Mouse (Mus musculus): ENCODE results near the gene Ak1. TPM values are rescaled to one million over a fixed set of nuclear protein-coding genes. Genes with fewer than 3 reads are reported as not detected.

Ak1 gene
- 0.54 and 1.3 TPM in 2 replicates for polyA plus RNA-seq (2012; rRNA removed)

GRCm38 (mm10) chr2:32621517-32621859, at the start of gene Ak1:
TSS of gene Ak1 (plus strand) at chr2:32621758.

GRCm38 (mm10) chr2:32574497-32574896, 47.1 kb upstream of the Ak1 start, which contains the start of gene Pip5kl1:
TSS of gene Pip5kl1 (plus strand) at chr2:32574797.

GRCm38 (mm10) chr2:32575586-32576160, 45.9 kb upstream of the Ak1 start, which contains the start of gene 9430097D07Rik:
TSS of gene 9430097D07Rik (minus strand) at chr2:32575684.

GRCm38 (mm10) chr2:32586871-32587351, 34.6 kb upstream of the Ak1 start, which contains the start of gene St6galnac4:
TSS of gene St6galnac4 (plus strand) at chr2:32587095.

GRCm38 (mm10) chr2:32599409-32599808, 22.1 kb upstream of the Ak1 start, which contains the start of gene St6galnac6:
TSS of gene St6galnac6 (plus strand) at chr2:32599709.

GRCm38 (mm10) chr2:32646379-32647056, 25.0 kb downstream of the Ak1 start, which contains the start of gene Eng:
TSS of gene Eng (plus strand) at chr2:32646595.

Other genes with a start within 250 kb of the Ak1 start
- 29.5 and 36.7 TPM in 2 replicates for gene 1110008P14Rik, start 239.8 kb upstream of the Ak1 start, polyA plus RNA-seq (2012; rRNA removed)
- 28.8 and 40.4 TPM in 2 replicates for gene Lcn2, start 233.5 kb upstream of the Ak1 start, polyA plus RNA-seq (2012; rRNA removed)
- 11.0 and 11.2 TPM in 2 replicates for gene Ptges2, start 225.9 kb upstream of the Ak1 start, polyA plus RNA-seq (2012; rRNA removed)
- gene Naif1, start 171.3 kb upstream of the Ak1 start, polyA plus RNA-seq (2012; rRNA removed): 1.1 and 1.2 TPM in 2 replicates
- gene Slc25a25, start 170.3 kb upstream of the Ak1 start, polyA plus RNA-seq (2012; rRNA removed): 5.9 TPM in 2 replicates
- gene Fam102a, start 86.4 kb upstream of the Ak1 start, polyA plus RNA-seq (2012; rRNA removed): 0.90 and 0.97 TPM in 2 replicates
- gene Dpm2, start 50.9 kb upstream of the Ak1 start, polyA plus RNA-seq (2012; rRNA removed): 47.8 and 53.3 TPM in 2 replicates
- 0.01 and 0.14 TPM in 2 replicates for gene Pip5kl1, start 47.0 kb upstream of the Ak1 start, polyA plus RNA-seq (2012; rRNA removed)
- gene 9430097D07Rik, start 46.1 kb upstream of the Ak1 start, polyA plus RNA-seq (2012; rRNA removed): not detected in 2 replicates
- gene St6galnac4, start 34.7 kb upstream of the Ak1 start, polyA plus RNA-seq (2012; rRNA removed): 5.3 and 5.4 TPM in 2 replicates
- 9.7 and 11.1 TPM in 2 replicates for gene St6galnac6, start 22.0 kb upstream of the Ak1 start, polyA plus RNA-seq (2012; rRNA removed)
- 11.3 and 14.1 TPM in 2 replicates for gene Eng, start 24.8 kb downstream of the Ak1 start, polyA plus RNA-seq (2012; rRNA removed)
- gene Fpgs, start 82.4 kb downstream of the Ak1 start, polyA plus RNA-seq (2012; rRNA removed): 48.8 and 53.5 TPM in 2 replicates
- gene Cdk9, start 91.3 kb downstream of the Ak1 start, polyA plus RNA-seq (2012; rRNA removed): 52.6 and 57.4 TPM in 2 replicates
- gene Sh2d3c, start 99.3 kb downstream of the Ak1 start, polyA plus RNA-seq (2012; rRNA removed): 3.8 and 4.6 TPM in 2 replicates
- 0.06 TPM in 1 of 2 replicates, not detected in the other for gene 6330409D20Rik, start 119.3 kb downstream of the Ak1 start, polyA plus RNA-seq (2012; rRNA removed)
- gene Tor2a, start 135.5 kb downstream of the Ak1 start, polyA plus RNA-seq (2012; rRNA removed): 17.3 and 22.1 TPM in 2 replicates
- gene Ttc16, start 153.9 kb downstream of the Ak1 start, polyA plus RNA-seq (2012; rRNA removed): 0.21 and 0.23 TPM in 2 replicates
- gene Ptrh1, start 154.0 kb downstream of the Ak1 start, polyA plus RNA-seq (2012; rRNA removed): 1.6 and 1.8 TPM in 2 replicates
- gene Cfap157, start 162.7 kb downstream of the Ak1 start, polyA plus RNA-seq (2012; rRNA removed): 0.01 TPM in 1 of 2 replicates, not detected in the other
- gene Stxbp1, start 225.5 kb downstream of the Ak1 start, polyA plus RNA-seq (2012; rRNA removed): 2.0 TPM in 2 replicates

Data from liver, embryonic 14 days (tissue).